Mouse (Mus musculus) thymus, postnatal 36 days (tissue): Measurements from ENCODE around the gene Icam2.
A peak's percentile ranks its signal among the peaks of the same experiment; 100 is the strongest.
"Not testable (repeated sequence)": the region's sequence is repeated elsewhere in the genome, so short reads cannot be mapped to it uniquely, and the experiment has no call there.

ENCODE experiments used
- DNase-seq, 2 experiments: peaks; one replicate each; pipeline ENCODE4 v3.0.0; 2022; ENCODE audit warnings: mixed read lengths in 2 of 2

The Icam2 gene

DNA sequence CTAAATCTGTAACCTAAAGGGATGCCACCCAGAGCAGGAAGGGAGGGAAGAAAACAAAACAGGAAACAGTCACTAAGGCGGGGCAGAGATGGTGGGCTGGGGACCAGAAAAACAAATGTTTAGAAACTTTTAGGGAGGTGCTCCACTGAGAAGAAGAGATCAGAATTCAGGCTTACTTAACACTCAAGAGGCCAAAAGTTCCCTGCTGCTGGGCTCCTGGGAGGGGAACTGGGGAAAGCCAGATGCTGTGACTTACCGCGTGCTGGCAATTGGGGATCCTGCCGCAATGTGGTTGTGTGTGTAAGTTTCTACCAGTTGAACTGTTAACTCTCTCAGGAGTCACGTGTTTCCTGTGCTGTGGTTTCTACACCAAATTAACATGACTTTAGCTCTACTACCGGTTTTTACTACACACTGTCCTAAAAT, at the start of gene Icam2:
Icam2 (minus strand) TSS at position 285 of the 426 bp plus-strand sequence.
- DNase-seq = peak; percentile 74 to 75

DNA sequence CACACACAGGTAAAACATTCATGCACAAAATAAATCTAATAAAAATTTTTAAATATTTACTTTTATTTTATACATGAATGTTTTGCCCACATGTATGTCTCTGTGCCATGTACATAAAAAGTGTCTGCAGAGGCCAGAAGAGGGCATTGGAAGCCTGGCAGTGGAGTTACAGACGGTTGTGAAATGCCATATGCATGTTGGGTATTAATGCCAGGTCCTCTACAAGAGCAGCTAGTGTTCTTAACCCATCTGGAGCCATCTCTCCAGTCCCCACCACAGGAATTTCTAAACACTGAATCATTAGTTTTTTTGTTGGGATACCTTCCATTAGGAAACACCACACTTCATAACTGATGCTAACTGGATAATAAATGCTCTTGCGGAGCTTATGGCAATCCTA, 49.7 kb upstream of the Icam2 start:
- no peak for DNase-seq

DNA sequence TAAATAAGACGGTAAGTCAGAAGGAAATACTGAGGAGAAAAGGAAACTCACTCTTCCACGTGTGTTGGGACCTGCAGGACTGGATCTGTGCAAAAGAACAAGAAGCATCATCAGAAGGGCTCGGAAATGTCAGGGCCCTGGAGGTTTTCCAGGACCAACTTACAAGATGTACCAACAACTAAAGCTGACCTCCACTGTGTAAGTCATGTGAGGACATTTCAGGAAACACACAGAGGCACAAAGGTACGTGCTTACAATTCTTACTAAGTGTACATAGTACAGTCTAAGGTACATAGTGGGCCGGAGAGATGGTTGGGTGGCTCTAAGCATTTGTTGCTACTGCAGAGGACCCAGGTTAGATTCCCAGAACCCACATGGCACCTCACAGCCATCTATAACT, 49.2 kb upstream of the Icam2 start:
- no peak for DNase-seq

DNA sequence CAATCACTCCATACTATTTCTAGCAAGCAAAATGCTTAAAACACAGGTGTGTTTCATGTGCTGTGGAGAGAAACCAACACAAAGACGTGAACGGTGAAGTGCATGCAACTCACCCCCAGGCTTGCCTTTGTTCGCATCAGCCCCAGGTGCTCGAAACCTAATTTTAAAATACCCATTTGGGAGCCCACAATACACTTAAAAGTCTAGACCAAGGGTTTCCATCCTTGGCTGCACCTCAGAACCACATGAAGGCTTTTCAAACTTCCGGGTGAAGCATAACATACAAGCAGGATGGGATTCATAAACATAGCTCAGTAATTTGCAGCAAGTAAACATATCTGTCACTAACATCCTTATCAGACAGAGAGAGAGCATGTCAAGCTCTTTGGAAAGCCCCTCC, 42.5 kb upstream of the Icam2 start:
- DNase-seq = peak; percentile 27 to 38

DNA sequence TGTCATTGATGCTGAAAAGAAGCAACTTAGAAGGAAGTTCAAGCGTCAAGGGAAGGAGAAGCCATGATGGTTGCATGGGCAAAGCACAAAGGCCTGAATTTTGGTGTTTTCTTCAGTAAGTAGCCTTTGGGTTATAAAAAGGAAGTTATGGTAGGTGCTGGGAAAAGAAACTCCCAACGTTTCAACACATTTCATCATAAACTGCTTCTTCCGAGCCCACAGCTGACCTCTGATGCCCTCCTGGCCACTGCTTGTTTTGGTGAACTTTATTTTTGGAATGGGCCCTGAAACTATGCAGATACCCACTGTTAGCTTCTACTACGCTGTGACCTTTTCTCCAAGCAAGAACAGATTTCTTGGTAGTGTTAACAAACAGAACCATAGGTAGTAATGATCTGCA, 41.8 kb upstream of the Icam2 start:
- no peak for DNase-seq

DNA sequence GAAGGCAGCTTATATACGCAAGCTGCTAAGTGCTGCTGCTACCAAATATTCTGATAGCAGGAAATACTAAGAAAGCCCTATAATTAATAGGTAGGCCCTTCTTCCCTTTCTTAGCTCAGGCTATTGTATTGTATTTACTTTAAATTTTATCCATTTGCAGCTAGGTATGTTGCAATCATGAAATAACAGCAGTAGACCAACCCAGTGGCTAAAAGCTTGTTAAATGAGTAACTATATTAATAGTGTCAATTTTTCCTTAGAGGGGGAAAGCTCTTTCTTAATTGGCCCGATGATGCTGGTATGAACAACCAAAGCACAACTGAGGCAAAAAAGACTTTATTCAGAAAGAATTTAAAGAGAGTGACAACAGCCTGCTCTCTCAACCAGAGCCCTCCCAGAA, 40.7 kb upstream of the Icam2 start:
- DNase-seq = no peak

DNA sequence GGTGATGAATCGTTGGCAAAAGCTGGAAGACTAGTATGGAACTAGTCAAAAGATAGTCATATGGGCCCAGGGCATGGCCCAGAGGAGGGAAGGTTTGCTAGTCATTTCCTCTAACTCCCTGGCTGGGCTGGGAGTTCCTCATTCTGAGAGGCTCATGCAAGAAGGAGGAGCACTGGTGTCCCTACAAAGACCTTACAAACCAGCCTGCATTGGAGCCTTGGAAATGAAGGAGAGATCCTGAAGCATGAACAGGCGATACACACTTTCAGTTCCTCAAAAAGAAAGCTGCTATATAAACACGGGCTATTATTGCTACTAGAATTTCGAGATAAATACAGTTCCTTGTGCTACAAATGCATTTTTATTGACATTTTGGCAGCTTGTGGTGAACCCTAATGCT, 40.2 kb upstream of the Icam2 start:
- no peak for DNase-seq

DNA sequence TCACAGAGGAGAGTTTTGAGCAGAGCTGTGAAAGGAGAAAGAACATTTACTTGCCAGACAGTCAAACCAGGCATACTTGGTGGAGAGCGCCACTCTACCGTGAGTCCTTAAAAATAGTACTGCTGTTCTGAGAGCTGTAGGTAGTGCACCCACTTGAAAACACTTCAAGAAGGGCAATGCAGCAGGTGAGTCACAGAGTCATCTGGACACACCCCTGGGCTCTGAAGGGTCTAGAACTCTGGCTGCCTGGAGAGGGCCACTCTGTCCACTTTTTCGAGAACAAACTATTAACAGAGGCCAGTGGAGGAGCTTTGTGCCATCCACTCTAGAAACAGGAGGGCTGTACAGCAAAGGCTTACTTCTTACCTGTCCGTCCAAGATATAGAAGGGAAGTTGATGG, 38.6 kb upstream of the Icam2 start:
- no peak for DNase-seq

DNA sequence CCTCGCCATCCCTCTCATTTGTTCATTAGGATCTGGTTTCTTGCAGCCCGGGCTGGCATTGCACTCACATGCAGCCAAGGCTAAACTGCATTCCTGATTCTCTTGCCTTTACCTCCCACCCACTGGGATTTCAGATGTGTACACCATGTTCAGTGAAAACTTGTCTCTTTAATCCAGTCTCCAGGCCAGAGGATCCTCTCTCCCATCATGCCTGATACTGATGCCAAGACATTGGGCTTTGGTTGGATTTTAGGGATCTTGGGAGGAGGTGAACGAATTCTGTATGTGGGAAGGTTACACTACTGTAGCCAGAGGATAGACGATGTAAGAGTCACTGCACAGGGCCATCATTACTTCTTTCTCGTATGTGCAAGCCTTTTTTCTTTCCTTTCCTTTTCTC, 37.3 kb upstream of the Icam2 start:
- DNase-seq = no peak

DNA sequence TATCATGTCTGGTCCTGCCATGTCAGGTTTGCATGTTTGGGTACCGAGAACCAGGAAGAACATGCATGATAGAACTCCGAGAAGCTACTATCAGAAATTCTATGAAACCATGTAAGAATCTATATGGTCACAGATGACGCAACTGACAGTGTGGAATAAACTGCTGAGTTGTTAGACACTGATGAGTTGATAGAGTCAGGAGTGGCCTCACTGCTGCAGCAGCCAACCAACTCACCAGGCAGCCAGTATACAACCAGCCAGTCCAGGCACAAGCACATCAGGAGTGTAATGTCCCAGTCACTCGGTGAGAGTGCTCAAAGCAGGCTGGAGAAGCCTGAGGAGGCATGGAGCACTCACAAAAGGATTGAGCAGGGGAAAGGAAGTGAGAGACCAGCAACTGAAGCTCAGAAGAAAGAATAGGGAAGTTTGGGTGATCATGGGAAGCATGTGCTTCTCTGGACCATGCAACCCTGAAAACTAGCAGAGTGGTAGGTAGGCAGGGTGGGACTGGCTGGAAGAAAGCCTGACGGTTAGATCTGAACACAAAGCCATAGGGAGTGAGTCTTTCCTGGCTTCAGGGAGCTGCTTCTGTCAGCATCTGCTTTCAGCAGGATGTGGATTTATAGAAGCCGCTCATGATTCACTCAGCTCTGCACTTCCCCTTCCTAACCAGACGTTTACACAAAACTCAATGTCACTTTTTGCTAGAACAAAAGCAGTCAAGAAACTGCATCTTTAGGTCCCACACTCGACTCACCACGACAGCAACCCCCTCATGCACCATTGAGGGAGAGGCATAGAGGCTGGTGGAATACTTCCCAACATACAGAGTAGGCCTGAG, 31.6 kb upstream of the Icam2 start:
- DNase-seq = no peak

DNA sequence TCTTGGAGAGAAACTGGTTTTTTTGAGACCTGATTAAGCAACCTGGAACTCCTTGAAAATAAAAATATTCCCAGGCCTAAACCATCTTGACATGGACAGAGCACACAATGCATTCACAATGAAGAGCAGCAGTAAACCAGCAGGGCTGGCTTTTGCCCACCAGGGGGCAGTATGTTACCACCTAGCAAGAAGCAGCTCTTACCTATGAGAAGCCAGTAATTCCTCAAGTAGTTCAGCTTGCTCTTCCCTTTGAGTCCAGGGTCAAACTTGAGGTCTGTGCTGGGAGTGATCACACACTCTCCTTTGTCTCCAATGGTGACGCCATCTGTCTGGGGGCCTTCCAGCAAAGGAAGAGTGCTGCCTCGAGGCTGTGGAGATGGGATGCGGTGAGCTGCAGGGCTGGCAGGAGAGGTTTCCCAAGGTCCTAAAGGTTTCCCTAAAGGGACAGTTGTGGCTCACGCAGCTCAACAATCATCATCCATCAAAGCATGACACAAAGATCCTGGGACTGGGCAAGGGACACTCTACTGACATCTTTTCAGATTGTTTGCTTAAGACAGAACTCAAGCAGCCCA, 30.8 kb upstream of the Icam2 start:
- DNase-seq = peak; percentile 78 to 79

DNA sequence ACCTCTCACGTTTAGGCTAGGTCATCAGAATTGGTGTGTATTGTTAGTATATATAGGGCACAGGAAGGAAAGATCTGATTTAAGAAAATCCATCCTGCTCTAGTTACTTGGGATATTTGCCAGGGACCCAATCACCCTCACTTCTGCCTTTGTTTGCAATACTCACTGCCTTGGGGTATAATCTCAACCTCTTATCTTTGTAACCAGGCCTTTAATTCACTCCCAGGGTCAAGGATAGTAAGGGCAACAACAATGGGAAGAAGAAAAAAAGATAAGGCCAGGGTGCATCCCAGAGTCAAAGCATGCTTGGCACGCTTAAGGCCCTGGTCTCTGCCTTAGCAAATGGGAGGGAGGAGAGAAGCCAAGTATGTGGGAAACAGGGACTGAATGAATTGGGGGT, 30.0 kb upstream of the Icam2 start:
- no peak for DNase-seq

DNA sequence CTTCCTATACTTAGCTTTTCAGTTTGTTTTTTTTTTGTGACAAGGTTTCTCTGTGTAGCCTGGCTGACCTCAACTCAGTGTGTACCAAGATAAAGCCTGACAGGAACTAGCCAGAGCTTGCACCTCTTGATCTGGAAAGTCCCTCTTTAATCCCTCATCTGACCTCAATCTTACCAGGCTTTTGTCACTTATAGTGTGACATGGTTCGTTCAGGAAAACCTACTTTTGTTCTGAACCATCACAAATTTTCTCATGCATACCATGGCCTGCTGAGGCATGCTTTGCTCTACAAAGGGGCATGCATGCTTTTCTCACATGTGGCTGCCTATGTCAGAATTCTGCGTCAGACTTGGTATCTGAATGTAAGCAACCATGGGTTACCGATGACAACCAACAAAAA, 28.5 kb upstream of the Icam2 start:
- DNase-seq = no peak

DNA sequence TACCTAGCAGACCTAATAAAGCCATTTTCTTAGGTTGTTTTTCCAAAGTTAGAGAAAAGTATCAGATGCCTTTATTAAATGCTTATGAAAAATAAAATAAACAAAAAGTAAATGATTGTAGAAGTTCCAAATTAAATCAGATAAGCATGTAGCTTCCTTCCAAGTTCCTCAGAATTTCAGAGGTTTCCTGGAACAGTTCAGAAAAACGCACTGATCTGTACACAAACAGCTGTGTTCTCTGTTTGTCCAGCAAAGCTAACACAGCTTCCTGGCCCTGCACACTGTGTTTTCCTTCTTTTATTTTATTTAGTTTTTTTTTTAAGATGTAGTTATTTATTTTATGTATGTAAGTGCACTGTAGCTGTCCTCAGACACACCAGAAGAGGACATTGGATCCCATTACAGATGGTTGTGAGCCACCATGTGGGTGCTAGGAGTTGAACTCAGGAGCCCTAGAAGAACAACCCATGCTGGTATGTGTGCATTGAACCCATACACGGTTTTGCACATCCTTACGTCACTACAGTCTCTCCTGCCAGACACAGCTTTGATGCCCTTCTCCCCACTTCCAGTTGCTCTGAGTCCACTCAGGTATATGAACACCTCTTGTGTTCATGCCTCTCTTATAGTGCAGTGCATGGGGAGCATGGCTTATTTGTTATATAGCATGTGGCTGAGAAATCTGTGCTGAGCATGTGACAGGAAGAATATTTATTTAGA, 24.9 kb upstream of the Icam2 start:
- no peak for DNase-seq

DNA sequence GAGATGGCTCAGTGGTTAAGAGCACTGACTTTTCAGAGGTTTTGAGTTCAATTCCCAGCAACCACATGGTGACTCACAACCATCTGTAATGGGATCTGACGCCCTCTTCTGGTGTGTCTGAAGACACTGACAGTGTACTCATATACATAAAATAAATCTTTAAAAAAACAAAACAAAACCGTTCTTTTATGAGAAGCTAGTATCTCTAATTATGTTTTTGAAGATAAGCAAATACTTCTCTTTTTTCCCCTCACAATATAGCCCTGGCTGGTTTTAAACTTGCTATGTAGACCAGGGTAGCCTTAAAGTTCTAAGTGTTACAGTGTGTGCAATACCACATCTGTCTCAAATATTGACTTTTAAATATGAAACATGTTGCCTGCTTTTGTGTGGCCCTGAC, 23.3 kb upstream of the Icam2 start:
- no peak for DNase-seq

DNA sequence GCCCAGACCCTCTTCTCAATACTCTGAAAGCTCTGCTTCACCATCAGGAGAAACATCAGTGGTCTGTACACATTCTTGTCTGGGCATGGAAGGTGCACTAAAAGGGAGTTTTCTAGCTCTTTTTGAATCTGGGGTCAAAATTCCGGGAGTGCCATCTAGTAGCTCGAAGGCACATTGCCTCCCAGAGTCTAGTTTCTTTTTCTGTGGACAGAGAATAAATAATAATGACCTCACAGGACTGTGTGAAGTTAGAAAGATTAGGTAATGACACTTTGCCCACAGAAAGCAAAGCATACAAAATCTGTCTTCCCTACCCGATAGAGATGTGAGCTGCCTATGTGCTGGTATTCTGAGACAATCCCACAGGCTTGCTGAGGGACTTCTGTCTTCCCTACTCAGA, 22.6 kb upstream of the Icam2 start:
- no peak for DNase-seq

DNA sequence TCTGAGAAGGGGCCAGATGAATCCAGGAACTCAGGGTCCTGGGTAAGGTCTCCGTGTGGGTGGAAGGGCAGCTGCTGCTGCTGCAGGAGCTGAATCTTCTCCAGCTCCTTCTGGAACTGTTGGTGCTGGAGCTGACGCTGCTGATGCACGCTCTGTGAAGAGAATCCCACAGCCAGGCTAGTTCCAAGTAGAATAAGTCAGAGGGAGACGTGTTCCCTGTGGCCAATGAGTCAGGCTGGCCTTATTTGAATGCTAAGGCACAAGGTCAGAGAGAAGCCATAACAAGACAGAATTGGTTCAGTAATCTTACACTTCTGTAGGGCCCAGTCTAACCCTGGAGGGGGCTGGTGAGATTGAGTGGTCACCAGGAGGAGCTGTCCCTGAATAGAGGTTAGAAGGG, 22.1 kb upstream of the Icam2 start:
- DNase-seq = no peak

DNA sequence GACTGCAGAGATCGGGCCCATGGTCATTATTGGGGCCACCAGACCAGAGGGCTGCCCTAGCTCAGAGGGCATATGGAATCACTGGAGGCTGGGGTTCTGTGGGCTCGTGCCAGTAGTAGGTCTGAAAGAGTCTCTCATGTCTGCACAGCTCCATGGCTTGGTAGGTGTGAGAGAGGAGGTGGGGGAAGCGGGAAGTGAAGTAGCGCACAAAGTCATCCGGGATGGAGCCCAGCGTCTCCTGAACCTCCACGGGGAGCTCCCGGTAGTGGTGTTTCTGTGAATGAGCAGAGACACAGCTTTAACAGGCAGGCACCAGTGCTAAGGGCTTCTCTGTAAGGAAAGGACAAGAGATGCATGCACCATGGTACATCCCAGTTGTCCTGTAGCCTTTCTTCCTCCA, 10.6 kb upstream of the Icam2 start:
- DNase-seq = no peak

DNA sequence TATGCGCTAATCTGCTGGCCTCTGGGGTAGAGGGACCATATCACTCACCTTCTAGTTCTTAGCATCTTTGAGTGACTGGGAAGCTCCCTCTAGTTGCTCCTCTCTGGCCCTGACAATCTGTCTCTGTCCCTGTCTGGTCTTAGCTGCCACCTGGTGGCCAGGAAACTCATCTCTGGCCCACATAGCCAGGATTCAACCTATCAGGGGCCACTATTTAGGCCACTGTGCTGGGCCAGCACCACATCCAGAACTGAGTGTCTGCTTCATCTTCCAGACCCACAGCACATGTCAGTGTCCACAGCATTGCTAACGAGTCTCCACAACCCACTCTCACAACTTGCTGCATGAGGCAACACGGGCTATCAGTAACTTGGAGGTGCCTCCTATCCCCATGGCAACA, 9.8 kb upstream of the Icam2 start:
- DNase-seq = peak in 1 of 2 experiments; percentile 25

DNA sequence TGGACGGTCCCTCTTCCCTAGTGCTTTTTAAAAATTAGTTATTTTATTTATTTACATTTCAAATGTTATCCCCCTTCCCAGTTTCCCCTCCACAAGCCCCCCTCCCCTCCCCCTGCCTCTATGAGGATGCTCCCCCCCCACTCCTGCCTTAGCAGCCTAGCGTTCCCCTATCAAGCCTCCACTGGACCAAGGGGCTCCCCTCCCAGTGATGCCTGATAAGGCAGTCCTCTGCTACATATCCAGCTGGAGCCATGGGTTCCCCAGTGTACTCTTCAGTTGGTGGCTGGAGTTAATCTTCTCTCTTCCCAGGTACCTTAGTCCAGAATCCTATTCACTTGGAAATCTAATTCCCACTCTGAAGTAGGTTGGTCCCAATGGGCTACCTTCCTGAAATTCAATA, 6.2 kb upstream of the Icam2 start:
- not testable (repeated sequence) for DNase-seq

DNA sequence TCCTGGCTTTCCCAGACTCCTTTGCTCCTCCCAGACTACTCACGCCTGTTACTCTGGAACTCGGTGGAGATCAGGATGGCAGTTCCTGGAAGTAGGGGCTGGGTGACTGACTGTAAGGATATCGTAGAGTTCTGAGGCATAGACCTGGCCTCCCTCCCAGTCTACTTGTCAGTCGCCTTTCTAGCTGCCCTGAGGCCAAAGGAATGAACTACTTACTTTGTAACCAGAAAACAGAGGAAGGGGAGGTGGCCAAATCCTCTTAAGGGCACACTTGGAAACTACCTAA, 5.4 kb upstream of the Icam2 start:
- DNase-seq = no peak

DNA sequence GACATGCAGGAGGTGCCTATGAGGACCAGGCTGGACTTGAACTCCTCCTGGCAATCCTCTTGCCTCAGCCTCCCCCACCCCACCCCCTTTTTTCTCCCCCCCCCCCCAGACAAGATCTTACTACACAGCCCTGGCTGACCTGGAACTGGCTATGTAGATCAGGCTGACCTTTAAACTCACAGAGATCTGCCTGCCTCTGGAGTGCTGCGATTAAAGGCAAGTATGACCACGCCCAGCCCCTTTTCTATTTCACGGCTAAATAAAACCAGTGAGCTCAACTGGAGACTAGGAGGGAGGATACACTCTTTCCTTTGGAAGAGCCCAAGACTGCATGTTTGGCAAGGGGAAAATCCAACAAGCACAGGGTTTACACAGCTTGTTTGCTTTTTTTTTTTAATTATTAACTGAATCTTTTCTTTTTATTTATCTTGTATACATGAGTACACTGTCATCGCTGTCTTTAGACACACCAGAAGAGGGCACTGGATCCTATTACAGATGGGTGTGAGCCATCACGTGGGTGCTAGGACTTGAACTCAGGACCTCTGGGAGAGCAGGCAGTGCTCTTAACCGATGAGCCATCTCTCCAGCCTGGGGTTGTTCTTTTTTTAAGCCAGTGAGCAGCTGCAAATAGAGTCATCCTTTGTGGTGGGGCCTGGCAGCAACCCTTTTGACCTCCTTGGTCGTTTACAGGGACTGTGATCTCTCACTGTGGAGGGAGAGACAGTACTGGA, 4.9 kb upstream of the Icam2 start:
- no peak for DNase-seq

DNA sequence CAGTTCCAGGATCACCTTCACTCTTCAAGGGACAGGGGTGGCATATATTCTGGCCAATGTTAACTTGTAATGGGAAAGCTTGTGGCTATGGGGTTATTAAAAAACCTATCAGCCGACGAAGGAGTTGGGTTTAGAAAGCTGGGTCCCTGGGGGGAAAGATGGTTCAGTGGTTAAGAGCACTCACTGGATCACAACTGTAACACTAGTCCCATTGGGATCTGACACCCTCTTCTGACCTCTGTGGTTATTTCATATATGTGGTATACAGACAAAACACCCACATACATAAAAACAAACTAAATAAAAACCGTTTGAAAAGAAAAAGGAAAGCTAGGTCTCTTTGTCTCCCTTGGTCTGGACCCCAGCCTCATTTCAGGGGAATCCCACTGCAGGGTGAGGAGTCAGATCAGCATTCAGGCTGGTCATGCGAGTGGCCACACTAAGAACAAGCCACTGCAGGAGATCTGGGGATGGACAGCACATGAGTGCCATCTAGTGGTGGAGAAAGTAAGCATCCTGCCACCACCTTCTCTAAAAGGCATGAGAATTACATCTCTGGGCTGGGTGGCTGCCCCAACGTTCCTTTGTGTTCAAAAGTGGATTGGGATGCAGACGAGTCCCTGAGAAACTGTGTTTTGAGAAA, 3.8 kb upstream of the Icam2 start:
- peak; percentile 62 to 64 for DNase-seq
